Mouse (Mus musculus) right cerebral cortex, postnatal 4 days (tissue): ENCODE results near the gene 1810037I17Rik.

Source experiments
- DNase-seq: peaks from one replicate; pipeline ENCODE4 v3.0.0-alpha.2; 2022

The 1810037I17Rik gene

DNA sequence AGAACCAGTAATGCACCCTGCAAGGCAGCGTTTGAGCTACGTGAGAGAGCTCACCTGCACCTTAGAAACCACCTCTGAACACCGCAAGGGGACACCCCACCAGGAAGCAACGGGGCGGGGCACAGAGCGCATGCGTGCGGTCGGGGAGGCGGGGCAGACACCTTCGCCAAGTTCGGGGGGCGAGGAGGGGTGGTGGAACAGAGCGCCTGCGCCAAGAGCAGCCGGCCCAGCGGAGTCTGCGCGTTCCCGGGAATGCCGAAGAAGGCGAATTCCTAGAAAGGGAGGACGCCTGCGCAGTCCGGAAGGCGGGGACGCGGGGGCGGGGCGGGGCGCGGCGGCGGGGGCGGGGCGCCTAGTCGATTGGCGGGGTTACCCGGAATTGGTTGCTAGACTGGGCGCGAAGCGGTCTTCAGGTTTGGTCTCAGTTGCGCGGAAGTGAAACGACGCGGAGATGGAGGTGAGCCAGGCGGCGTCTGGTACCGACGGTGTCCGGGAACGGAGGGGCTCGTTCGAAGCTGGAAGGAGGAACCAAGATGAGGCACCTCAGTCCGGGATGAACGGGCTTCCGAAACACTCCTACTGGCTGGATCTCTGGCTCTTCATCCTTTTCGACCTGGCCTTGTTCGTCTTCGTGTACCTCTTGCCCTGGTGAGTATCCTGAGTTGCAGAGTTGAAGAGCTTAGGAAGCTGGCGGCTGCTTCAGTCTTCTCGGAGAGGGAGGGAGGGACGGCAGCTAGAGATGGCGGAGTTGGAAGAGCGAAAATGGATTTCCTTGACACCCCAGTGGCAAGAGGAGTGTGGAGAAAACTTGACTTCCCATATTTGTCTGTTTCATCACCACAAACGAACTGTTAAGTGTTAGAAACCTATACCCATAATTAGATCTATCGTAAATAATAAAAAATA, at the start of gene 1810037I17Rik:
Gene 1810037I17Rik, plus strand, starts transcription at position 195 of the 906 bp plus-strand sequence.
- peak; percentile 97 for DNase-seq

DNA sequence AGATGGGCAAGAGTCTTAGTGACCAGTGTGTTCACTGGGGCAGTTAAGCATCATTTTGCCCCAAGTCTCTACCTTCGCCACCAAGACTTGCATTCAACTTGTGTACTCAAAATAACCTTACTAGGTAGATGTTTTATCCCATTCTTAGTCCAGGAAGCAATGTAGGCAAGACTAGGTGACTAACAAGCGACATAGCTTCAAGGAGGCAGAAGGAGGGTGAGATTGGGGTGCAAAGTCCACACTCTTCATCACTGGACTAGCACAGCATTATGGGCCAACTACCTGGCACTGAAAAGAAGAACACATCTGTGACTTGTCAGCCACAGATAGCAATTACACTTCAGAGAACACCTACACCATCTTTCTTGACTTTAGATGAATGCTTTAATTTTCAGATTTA, 47.1 kb upstream of the 1810037I17Rik start:
- DNase-seq: no peak

DNA sequence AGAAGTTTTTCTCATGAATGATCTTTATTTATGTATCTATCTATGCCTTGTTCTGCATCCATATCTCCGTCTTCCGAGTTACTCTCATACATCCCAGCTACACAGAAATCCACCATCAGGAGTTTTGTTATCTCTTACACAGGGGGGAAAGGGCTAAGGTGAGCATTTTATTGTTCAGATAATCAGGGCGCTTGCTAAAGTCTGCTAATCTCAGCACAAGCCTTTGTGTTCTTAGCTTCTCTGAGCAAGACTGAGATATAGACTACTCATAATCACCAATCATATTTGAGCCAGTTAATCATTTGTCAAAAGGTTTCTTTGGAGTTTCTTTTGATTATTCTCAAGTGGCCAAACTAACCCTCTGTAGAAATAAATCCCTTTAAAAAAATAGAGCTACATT, 46.5 kb upstream of the 1810037I17Rik start:
- DNase-seq: no peak

DNA sequence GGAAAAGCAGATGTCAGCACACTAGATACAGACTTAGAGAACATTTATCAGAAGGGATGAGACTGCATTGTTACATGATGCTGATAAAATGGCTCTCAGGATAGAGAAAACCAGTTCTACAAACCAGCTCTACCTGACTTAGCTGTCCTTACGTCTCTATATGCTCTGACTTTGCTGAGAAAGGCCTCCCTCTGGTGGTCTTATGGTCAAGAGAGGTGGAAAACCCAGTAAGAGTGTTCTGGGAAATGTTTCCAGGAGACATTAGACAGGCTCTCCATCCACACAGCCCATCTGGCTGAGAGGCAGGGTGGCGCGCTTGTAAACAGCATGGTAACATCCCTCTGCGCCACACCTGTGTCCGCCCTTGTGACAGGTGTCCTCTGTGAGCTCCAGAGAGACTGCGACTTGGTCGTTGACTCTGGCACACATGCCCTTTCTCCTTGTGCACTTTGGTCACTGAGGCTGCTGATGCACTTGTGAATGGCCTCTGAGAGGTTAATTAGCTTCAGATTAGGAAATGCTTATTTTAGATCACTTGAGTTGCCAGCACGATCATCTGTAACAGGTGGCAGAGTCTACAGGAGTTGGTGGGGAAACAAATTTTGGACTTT, 45.2 kb upstream of the 1810037I17Rik start:
- no peak for DNase-seq

DNA sequence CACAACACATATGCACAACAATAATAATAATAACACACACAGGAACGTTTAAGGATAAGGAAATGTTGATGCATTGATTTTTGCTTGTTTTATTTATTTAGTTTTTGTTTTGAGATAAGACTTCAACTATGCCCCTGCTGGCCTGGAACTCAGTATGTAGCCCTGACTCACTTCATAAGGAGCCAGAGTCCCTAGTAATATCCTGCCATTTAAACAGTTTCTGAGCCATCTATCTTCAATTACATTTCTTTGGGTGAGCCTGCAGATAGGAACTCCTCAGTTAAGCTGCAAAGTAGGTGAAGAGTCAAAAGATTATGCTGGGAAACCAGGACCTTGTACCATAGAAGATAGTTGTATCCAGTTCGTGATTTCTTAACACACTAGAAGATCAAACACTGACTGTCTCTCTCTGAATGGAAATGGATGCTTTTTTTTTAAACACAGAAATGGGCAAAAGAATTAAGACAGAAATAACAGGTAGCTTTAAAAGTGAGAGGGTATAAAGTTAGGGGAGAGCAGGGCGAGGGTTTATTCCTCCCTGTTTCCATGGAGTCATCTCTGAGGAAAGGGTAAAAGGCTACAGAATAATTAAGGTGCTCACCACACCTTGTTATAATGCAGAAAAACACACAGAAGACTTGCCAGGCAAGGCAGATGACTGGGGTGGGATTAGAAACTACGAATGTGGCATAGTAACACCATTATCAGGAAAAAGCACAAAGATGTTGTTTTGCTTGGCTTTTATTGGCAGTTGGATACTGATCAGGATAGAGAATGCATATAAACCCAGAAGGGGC, 36.3 kb upstream of the 1810037I17Rik start:
- no peak for DNase-seq

DNA sequence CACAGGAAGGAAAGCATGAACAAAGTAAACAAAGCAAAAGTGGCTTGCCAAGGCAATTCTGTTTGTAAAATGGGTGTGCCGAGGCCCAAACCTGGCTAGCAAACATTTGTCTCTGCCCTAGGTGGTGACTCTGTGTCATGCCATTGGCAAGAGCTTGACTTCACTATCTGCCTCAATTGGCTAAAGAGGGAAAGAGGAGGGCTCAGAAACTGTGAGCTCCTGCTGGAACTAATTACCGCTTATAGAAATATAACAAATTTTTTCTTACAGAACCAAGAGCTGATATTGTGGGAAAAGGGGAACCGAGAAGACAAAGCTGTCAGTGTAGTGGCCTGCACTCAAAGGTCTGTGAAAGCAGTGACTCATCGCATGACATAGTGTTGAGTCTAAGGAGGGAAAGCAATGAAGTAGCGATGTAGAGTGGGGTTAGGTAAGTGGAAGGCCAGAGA, 35.6 kb upstream of the 1810037I17Rik start:
- DNase-seq: no peak

DNA sequence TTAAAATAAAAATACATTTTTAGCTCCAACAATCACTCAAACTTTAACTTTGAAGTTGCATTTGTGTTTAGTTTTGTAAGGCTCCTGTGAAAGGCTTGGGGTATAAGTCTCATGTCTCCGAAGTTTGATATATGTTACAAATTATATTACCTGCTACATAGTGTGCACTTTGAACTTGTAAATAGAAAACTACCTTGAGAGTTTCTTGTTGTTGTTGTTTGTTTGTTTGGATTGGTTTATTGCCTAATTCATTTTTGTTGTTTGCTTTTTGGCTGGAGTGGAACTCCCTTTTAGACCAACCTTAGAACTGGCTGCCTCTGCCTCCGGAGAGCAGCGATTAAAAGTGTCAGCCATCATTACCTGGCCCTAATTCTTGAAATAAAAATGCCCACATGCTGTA, 29.2 kb upstream of the 1810037I17Rik start, which contains the start of gene Fabp2:
Gene Fabp2, plus strand, starts transcription at position 301 of the 400 bp plus-strand sequence.
- DNase-seq: no peak

DNA sequence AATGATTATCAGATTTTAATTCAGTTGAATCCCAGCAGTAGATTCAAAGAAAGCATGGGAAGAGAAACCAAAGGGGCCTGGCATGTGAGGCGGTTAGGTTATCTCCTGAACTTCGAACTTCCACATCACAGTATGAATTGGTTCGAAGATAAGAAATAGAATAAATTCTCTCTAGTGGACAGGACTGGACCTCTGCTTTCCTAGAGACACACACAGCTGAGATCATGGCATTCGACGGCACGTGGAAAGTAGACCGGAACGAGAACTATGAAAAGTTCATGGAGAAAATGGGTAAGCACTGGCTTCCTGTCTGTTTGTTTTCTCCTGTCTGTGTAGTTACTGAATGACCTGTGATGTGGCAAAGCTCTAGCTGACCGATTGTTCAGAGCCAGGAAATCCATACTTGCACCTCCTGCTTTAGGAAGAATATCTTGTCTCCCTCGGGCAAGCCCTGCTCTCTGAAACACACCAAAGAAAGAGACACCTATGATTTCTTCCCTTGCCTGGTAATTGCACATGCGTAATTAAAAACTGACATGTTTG, 28.7 kb upstream of the 1810037I17Rik start:
- DNase-seq: no peak

DNA sequence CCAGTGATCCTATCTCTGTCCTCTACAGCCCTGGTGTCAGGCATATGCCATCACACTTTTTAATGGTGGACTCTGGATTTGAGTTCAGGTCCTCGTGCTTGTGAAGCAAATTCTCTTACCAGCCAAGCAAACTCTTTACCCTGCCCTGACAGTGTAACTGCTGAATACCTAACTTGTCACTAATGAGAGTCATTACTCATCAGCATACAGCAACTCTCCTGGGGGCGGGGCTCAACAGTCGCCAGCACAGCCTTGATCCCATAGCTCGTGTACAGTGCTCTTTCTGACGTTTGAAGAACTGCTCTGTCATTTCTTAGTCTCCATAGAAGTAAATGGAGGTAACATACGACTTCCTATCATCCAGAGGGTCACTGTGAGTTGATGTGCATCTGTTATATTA, 25.7 kb upstream of the 1810037I17Rik start:
- no peak for DNase-seq

DNA sequence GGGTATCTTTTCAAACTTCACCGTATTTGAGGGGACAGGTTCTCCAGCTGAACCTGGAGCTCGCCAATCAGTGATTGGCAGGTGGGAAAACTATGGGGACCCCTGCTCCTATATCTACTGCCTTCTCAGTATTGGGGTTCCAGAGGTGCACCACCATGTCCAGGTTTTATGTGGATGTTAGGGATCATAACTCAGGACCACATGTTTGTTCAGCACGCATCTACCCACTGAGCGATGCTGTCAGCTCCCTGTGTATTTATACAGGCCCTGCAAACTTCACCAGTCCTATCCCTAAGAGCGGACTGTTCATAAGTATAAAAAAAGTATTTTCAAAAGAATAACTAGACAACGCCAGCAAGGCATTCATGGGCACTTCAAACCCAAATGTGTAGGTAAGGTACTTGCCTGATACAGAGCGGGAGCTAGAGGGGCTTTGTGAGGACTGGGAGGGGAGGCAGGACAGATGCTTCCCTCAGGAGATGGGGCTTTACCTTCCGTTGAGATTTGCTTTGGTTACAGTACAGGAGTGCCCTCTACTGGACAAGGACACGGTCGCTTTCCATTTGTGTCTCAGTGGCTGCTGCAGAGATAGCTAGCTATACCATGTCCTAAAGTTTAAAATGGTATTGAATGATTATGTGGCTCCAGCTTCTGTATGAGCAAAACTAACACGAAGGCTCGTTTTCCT, 20.1 kb upstream of the 1810037I17Rik start:
- DNase-seq: peak; percentile 57

DNA sequence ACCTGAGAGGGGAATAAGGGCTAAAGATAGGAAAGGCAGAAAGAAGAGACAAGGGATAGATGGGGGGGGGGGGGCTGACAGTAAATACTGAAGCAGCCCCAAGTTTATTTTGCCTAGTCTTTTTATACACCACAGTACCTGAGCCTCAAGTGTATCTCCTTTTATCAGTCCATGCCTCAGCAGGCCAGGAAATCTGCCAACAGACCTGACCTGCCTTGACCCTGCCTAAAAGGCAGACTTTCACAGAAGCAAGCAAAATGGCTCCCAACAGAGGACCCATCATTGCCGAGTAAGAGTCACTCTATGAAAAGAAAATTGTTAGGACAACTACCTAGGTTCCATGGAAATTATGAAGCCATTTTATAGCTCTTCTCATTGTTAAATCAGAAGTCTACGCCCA, 16.2 kb upstream of the 1810037I17Rik start:
- DNase-seq: no peak

DNA sequence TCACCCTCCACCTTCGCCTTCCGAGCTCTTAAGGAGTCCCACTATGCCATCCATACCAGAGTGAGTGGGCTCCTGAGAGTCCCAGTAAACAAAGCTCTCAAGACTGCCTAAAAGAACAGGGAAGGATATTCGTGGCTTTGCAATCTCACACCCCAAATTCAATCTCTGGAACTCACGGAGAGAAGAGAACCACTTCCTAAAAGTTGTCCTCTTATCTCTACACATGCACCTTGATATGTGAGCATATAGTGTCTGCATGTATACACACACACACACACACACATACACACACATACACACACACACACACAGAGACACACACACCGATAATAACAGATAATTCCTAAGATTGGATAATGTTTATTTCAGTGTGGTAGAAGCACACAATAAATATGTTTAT, 8.5 kb upstream of the 1810037I17Rik start:
- DNase-seq: no peak

DNA sequence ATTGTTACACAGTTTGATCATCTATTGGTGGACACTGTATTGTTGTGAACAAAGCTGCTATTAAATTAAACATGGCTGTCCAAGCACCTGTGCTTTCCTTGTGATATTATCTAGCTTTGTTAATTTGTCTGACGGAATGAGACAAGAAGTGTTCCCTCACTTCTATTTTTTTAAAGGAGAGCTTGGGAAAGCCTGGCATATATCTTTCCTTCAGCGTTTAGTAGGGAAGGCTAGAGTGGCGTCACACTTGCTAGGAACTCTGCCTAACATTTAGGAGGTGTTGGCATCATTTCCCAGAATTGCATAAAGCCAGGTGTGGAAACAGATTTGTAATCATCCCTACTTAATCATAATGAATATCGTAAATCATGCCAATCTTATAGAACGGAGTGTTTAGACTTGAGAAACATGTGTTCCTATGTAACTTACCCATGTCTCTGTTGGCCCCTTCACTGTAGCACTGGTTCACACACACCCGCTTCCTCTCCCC, 7.8 kb upstream of the 1810037I17Rik start:
- DNase-seq: no peak

DNA sequence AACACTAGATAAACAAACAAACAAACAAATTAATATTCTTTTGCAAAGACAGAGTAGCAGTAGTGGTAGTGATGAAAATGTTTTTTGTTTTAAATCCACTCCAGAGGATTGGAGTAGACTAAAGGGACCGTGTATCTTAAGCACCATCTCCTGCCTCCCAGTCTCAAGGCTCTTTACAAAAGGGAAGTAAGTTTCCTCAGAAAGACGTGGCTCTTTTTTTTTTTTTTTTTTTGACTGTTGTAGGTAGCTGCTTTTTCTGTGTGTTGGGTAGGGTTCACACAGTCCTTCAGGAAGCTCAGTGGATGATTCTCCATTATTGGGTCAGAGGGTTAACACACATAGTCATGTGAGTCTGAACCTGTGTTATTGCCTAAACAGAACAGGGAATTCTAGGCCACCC, 5.3 kb upstream of the 1810037I17Rik start:
- DNase-seq: no peak

DNA sequence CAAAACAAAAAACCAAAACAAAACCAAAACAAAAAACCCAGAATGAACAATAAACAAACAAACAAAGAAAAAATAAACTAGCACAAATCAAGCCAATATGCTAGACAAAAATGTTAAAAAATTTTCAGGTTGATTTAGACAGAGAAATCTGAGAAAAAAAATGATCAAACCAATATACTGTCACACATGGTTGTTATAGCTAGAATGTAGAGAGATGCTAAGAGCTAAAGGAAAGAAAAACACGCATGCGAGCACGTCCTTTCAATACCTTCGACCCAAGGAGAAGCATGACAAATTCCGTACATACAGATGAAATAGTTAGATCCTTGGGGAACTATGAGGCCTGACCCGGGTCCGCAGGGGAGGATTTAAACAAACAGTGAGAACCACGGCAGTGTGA, 4.7 kb upstream of the 1810037I17Rik start, which contains the start of gene Gm10959:
Gene Gm10959, minus strand, starts transcription at position 101 of the 400 bp plus-strand sequence.
- DNase-seq: no peak

DNA sequence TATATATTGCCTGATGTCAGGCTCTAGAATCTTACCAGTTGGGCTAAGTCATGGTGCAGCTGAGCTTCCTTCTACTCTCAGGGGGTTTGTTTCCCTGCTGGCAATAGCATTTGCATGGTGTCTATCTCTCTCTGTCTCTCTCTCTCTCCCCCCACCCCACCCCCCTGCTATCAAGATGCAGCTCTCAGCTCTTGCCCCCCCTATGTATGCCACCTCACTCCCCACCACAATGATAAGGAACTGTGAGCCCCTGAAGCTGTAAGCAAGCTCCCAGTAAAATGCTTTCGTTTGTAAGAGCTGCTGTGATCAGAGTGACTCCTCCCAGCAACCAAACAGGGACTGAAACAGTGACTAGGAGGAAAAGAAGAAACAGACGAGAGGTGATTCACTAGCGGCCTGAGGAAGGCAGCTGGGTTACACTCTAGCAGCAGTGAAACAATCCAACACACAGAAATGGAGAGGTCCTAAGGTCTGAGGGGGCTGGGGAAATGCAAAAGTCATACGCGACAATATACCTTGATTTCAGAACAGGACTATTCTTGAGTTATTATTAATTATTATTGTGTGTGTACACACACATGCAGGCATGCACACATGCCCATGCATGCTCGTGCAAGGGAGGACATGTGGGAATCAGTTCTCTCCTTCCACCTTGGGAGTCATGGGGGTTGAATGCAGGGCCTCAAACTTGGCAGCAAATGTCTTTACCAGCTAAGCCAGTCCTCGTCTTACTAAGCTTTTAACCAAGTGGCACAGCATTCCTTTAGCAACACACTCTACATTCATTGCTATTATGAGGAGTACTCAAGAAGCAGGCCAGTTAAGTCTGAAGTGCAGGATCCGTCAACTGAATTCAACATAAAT, 3.2 kb upstream of the 1810037I17Rik start:
- DNase-seq: no peak

DNA sequence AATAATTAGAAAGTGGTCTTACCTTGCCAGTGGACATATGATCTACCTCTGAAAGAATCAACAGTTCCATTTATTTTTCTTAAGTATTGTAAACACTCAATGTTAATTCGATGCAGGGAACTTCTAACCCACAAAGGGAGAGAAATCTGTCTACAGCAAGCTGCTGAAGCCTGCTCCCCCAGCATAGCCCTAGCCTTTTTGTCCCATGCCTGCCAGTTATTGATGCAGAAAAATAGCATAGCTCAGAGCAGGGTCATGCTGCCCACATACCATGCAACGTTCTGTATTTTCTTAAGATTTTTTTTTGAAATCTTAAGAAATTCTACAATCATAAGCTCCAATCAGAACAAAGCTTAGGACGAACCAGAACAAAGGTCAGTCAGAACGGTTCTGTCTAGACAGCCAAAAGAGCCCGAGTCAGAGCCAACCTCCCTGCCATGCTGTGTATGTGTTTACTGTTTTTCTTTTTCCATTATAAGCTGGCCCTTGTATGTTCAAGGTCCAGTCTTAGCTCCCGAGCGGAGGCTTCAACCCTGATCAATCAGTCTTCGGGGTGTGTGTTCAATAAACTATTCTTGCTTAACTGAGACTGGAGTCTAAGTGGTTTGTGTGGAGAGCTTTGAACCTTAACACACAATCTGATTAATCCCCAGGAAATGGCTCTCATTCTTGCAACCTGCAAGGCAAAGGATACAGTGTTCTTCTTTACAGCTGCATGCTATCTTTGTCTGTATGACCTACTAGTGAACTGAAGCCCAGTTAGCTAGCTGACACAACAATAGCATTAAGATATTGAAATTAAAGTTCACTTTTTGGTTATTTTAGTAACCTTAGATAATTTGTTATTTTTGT, 2.1 kb upstream of the 1810037I17Rik start:
- no peak for DNase-seq

DNA sequence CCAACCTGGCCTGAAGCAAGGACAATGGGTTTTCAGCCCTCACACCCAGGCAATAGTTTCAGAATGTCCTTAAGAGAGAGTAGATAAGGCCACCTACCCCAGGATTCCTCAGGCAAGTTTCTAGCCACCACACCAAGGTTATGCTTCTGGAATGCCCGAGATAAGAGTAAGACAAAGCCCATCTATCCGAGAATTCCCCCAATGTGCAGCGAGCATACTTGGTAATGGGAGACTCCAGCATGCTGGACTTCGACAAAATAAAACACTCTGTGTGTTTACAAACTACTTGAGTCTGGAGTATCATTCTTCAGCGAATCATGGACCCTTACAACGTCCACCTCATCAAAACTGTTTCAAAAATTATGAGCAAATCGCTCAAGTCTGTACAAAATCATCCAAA, 856 bp upstream of the 1810037I17Rik start:
- DNase-seq: no peak

DNA sequence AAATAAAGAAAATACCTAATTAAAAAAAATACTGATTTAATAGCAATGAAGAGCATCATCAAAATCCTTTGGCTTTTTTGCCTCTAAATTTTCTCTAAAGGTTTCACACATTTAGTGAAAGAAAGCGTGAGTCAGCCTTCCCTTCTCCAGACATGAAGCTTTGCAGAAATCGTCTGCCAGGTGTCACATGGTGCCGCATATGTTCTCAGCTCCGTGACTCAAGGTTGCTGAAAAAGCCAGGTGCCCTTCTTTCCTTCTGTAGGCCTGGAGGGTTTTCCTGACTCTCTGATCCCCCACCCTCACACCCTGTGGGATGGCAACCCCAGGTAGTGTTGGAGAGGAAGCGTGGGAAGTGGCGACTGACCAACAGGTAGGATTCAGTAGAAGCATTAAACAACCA, 5.7 kb downstream of the 1810037I17Rik start:
- no peak for DNase-seq

DNA sequence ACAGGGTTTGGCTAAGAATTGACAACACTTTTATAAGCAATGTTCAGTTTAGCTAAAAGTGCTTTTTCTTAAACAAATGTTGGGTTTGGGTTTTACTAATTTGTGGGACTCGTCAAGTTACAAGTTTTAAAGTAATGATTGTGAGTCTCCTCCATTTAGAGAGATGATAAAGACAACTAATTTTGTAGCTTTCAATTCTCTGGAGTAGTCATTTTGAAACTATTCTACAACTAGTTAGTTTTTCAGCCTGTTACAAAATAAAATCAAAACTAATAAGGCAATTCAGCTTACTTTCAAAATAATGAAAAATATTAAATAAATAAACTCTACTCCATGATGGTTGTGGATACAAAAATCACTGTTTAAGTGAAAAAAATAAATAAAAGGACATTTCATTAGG, 8.5 kb downstream of the 1810037I17Rik start:
- DNase-seq: no peak
